Mouse (Mus musculus): ENCODE measurements around the gene Rnaseh2a. TPM values are rescaled to one million over a fixed set of nuclear protein-coding genes. Genes with fewer than 3 reads are reported as not detected.

Rnaseh2a gene
- total and polyA plus RNA-seq, 3 experiments, result 105 to 109 TPM; not detected in 1

- Histone ChIP-seq H3K4me1 (ENCODE audit: control insufficient read depth in 1 of 2, insufficient read depth in 2 of 2, low read length in 2 of 2) (peaks cover 5 to 28% of the 10 kb centered on the region in 2 experiments), H3K9me3 (replicated peaks; ENCODE audit: insufficient read depth, low read length) (no peaks in the 10 kb centered on the region)
- 0 out of 2 replicates have a peak, but pooled peaks have one; percentile 20 for TF ChIP-seq MYC (IDR thresholded peaks at IDR 0.05; ENCODE audit: low read depth, low read length)
- no peak for TF ChIP-seq UBTF (IDR thresholded peaks at IDR 0.05; ENCODE audit: borderline replicate concordance, insufficient read depth, low read depth, low read length)
- TF ChIP-seq ZKSCAN1 (IDR thresholded peaks at IDR 0.05; ENCODE audit: low read depth, low read length), result no peak
- no peak for TF ChIP-seq USF2 (IDR thresholded peaks at IDR 0.05; ENCODE audit: borderline replicate concordance in 1 of 2, insufficient read depth in 1 of 2, low read depth in 1 of 2, low read length in 2 of 2)
- peak; percentile 97 for TF ChIP-seq MXI1 (IDR thresholded peaks at IDR 0.05; ENCODE audit: low read depth, low read length)
- peak; percentile 94 for TF ChIP-seq SIN3A (IDR thresholded peaks at IDR 0.05; ENCODE audit: low read length)
- peak; percentile 66; the same call in 1 of the 2 replicates for TF ChIP-seq TBP (IDR thresholded peaks at IDR 0.05; ENCODE audit: low read depth, low read length)
- TF ChIP-seq POLR2AphosphoS2 (IDR thresholded peaks at IDR 0.05; ENCODE audit: low read length), result no peak; the same call in 1 of the 2 replicates
- TF ChIP-seq POLR2A (IDR thresholded peaks at IDR 0.05; ENCODE audit: control insufficient read depth in 1 of 2, insufficient read depth in 1 of 2, low read depth in 1 of 2, low read length in 2 of 2, poor library complexity in 1 of 2), result peak; percentile 73 to 84
- no peak for TF ChIP-seq ZC3H11A (IDR thresholded peaks at IDR 0.05; ENCODE audit: low read depth, low read length)
- TF ChIP-seq BHLHE40 (IDR thresholded peaks at IDR 0.05; ENCODE audit: borderline replicate concordance, low read depth, low read length), result no peak
- no peak for TF ChIP-seq TCF12 (IDR thresholded peaks at IDR 0.05; ENCODE audit: low read depth, low read length)
- TF ChIP-seq ZMIZ1 (IDR thresholded peaks at IDR 0.05; ENCODE audit: low read depth, low read length), result no peak
- no peak for TF ChIP-seq GATA1 (IDR thresholded peaks at IDR 0.05; ENCODE audit: low read depth, low read length)
- no peak for TF ChIP-seq RCOR1 (IDR thresholded peaks at IDR 0.05; ENCODE audit: low read depth, low read length)
- TF ChIP-seq GABPA (IDR thresholded peaks at IDR 0.05; ENCODE audit: low read depth, low read length), result no peak
- TF ChIP-seq USF1 (IDR thresholded peaks at IDR 0.05; ENCODE audit: low read depth, low read length), result peak; percentile 26; the same call in 1 of the 2 replicates
- TF ChIP-seq NELFE (IDR thresholded peaks at IDR 0.05; ENCODE audit: low read depth, low read length), result peak; percentile 69
- TF ChIP-seq NRF1 (IDR thresholded peaks at IDR 0.05; ENCODE audit: insufficient read depth, low read depth, low read length, poor library complexity, severe bottlenecking), result peak; percentile 89
- no peak; the same call in 1 of the 2 replicates for TF ChIP-seq ETS1 (IDR thresholded peaks at IDR 0.05; ENCODE audit: low read depth, low read length)
- TF ChIP-seq KAT2A (conservative IDR thresholded peaks at IDR 0.05; ENCODE audit: low read depth, low read length), result peak; percentile 80
- peak; percentile 62; the same call in 1 of the 2 replicates for TF ChIP-seq E2F4 (IDR thresholded peaks at IDR 0.05; ENCODE audit: borderline replicate concordance, low read depth, low read length)
- no peak for TF ChIP-seq SMC3 (IDR thresholded peaks at IDR 0.05; ENCODE audit: low read depth, low read length)
- TF ChIP-seq MEF2A (IDR thresholded peaks at IDR 0.05; ENCODE audit: extremely low read depth, insufficient replicate concordance, low read depth, low read length, poor library complexity, severe bottlenecking), result no peak
- TF ChIP-seq ELF1 (IDR thresholded peaks at IDR 0.05; ENCODE audit: low read depth, low read length), result peak; percentile 55
- no peak for TF ChIP-seq CTCF (IDR thresholded peaks at IDR 0.05 in 2 of 3, conservative IDR thresholded peaks at IDR 0.05 in 1 of 3; ENCODE audit: control insufficient read depth in 1 of 3, insufficient read depth in 1 of 3, low read depth in 2 of 3, low read length in 3 of 3, poor library complexity in 1 of 3, severe bottlenecking in 1 of 3)
- peak; percentile 82 for TF ChIP-seq MAX (IDR thresholded peaks at IDR 0.05; ENCODE audit: low read length)
- TF ChIP-seq HCFC1 (IDR thresholded peaks at IDR 0.05; ENCODE audit: low read depth, low read length), result peak; percentile 98
Observed at GRCm38 (mm10) chr8:84965731-84966291, 3.8 kb downstream of the Rnaseh2a start.

More at GRCm38 (mm10) chr8:84965731-84966291, 3.8 kb downstream of the Rnaseh2a start:
- DNase-seq (ENCODE audit: low read depth, low spot score), result peak; percentile 99
- H3K27me3 ChIP-seq (ENCODE audit: control insufficient read depth in 1 of 2, insufficient read depth in 2 of 2, low read length in 2 of 2), result no peaks in the 10 kb centered on the region
- H3K27ac ChIP-seq (ENCODE audit: control insufficient read depth, low read depth, low read length), result peak overlapping the region; percentile 84
- H3K79me2 ChIP-seq (ENCODE audit: control insufficient read depth, insufficient read depth, low read length, poor library complexity), result peaks cover 18% of the 10 kb centered on the region
- peak overlapping the region; percentile 84 for H3K9ac ChIP-seq (ENCODE audit: control insufficient read depth, low read depth, low read length, poor library complexity, severe bottlenecking)
- H3K36me3 ChIP-seq (ENCODE audit: control insufficient read depth in 1 of 2, insufficient read depth in 2 of 2, low read length in 2 of 2), result peaks cover 0 to 19% of the 10 kb centered on the region in 2 experiments
- peak overlapping the region; percentile 63 to 87 for H3K4me3 ChIP-seq (ENCODE audit: control insufficient read depth in 1 of 2, insufficient read depth in 1 of 2, low read depth in 2 of 2, low read length in 2 of 2)

Data from MEL (cell line).